Mouse (Mus musculus): ENCODE measurements at regions not wholly inside any gene's neighbourhood (a gene's known extent, or its start where the extent isn't known, plus 50 kb on each side); places are given as distances from the start of the nearest gene placed in this dataset.

DNA sequence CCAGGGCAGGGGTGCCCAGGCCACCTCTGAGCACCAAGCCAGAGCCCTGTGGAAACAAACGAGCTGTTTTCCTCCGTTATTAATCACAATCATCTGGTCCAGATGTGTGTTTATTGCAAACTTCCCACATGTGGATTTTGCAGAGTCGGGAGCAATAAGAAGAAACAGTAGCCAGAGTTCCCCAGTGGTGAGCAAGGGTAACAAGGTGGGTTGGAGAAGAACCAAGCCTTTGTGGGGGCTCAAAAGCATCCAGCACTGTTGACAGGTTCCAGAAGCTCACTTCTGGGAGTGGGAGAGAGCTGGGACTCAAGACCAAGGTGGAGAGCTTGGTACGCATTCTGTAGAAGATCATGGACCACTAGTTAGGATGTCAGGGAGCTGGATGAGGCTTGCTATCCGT is 63.6 kb downstream of the Hif1an start:
- in situ Hi-C loops (cut with MboI, MseI), result no loop called here

DNA sequence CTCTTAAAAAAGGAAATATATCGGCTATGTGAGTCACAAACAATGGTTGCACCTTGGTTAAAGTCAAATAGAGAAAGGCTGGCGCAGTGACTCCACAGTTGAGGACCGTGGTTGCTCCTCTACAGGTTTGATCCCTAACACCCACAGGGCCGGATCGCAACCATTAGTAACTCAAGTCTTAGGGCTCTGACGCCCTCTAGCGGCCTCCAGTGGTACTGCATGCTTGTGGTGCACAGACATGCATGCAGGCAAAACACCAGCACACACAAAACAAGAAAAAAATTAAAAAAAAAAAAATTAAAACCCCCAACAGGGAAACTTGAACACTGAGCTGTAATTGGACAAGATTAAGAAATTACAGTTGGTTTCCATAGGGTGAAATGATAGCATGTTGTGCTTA is 67.1 kb downstream of the Hif1an start:
- in situ Hi-C loops (cut with MboI, MseI), result no loop called here

DNA sequence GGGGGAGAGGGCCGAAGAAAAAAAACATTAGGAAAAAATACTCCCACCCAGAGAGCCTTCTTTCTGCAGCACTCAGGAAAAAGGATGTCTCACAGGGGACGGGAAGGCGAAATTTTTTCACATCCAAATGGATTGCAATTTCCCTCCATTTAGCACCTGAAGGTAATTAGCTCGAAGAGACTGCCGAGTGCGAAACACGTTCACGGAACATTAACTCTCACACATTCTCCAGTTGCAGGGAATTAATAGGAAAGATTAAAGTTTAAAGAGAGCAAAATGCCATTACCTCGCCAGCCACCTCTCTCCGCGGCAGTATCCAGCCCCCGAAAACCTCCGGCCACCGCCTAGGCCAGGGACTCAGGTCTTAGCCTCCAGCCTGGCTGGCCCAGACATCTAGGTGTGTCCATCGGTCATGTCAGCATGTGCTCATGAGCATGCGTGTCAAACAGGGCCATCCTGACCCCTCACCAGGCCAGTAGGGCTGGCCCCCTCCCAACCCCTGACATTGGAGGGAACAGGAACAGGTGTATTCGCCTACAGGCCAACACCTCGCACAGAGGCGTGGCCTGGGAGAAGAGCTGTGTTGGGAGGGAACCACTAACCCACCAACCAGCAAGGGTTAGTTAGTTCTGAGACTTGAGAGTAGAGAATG is 68.8 kb downstream of the Hif1an start:
- in situ Hi-C loops (cut with MboI, MseI), result no loop called here

DNA sequence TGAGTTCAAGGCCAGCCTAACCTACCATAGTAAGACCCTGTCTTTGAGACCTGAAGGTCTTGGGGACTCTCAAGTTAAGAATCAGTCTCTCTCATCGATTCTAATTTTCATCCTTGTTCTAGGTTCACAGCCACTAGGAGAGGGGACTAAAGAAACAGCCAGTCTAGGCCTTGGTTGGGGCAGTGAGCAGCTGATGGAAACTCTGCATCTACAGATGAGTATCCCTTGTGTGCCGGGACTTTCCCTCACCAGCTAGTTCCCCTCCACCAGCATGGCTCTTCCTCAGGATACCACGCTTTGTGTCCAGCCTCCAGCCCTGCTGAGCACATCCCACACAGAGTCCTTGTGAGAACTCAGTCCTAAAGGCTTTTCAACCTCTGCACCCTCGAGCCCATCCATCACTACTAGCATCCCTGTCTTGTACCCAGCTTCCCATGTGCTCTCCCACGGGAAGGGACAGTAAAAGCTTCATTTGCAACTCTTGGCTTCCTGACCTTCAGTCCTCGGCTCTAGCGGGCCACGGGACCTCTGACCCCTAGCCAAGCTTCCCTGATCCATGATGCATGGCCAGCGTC is 74.6 kb downstream of the Hif1an start:
- in situ Hi-C loops (cut with MboI, MseI), result loop anchor here (5.0 kb wide), 1 partner anchor 40 kb away; no protein-coding TSS in a partner anchor

DNA sequence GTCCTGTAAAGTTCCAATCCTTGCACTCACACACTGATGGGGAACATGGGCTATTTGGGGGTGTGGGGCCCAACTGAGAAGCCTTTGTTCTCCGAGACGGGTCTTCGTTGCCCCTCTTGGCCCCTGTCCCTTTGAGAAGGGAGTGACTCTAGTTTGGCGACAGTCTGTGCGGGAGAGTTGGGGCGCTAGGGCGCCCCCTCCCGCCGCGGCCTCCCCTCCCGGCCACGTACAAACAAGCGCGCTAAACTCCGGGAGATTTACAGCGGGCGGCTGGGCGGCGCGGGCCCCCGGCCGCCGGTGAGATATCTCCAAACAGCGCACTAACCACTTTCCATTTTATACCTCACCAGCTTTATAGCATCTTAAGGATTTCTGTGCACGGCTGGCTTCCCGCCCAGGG is 77.4 kb downstream of the Hif1an start:
- in situ Hi-C loops (cut with MboI, MseI), result no loop called here

DNA sequence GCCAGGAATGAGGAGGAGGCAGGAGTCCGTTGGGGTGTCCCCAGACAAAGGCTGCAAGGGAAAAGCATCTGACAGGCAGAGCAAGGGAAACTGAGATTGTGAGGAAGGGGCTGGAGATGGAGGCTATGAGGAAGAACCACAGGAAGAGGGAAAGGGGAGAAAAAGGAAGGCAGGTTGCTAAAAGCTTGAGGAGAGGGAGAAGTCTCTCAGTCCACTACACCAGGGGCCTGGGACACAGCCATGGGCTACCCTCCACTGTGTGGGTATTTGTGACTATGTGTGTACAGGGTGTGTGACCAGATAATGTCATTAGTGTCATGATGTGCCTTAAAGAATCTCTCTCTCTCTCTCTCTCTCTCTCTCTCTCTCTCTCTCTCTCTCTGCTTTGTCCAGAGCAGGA is 77.9 kb downstream of the Hif1an start:
- in situ Hi-C loops (cut with MboI, MseI), result no loop called here

DNA sequence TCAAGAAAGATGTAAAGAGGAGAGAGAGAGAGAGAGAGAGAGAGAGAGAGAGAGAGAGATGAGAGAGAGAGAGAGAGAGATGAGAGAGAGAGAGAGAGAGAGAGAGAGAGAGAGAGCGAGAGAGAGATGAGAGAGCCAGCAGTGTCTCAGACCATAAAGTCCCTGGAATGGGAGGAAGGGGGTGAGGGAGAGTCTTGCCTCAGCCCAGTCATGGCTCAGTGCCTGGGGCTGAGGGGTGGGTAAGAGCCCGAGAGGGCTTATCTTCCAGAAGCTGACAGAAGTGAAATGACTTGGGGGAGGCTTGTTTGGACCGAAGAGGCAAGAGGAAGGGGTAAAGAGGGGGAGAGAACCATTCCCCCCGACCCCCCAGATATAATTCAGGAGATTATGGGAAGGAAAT is 79.6 kb downstream of the Hif1an start:
- in situ Hi-C loops (cut with MboI, MseI), result no loop called here

DNA sequence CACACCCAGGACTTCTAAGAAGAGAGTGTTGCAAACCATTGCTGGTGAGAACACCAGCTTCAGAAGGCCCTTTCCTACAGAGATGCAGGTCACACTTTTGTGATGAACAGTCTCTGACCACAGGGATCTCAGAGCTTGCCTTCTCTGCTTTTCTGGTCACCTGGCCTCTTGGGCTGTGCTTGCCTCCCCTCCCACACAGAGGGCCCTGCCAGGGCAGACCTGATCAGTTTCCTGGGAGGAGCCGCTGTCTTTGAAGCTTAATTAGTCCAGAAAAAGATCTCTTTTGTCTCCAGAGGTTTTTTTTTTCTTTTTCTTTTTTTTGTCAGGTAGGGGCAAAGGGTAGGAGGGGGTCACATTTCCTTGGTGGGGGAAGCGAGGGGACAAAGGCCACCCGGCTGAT is 81.7 kb downstream of the Hif1an start:
- in situ Hi-C loops (cut with MboI, MseI), result no loop called here

DNA sequence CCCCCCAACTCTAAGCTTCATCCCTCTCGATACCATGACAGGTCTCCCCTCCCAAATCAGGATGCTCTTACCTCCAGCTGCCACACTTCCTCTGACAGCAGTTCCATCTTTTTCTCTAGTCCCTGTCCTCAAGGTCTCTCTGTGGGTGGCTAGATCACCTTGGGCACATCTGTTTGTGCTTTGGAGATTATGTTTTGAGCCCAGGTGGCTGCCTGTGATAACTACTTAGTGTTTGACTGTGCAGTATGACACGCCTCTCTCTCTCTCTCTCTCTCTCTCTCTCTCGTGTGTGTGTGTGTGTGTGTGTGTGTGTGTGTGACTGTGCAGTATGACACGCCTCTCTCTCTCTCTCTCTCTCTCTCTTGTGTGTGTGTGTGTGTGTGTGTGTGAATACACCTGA is 82.3 kb downstream of the Hif1an start:
- in situ Hi-C loops (cut with MboI, MseI), result no loop called here

DNA sequence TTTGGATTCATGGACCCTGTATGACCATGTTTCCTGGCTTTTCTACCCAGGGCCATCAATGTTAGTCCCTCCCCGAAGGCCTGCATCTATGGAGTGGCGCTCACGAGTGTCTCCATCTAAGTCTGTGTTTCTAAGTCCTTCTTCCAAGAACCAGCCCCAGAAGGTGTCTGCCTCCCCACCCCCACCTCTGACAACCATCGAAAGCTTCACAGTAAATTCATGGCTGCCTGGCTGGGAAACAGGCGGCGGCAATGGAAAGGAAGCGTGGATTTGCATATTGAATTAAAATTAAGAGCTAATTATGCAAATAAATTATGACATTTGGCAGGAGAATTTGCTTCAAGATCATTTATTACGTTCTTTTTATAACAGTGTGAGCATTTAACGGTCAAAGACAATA is 83.9 kb downstream of the Hif1an start:
- in situ Hi-C loops (cut with MboI, MseI), result no loop called here

DNA sequence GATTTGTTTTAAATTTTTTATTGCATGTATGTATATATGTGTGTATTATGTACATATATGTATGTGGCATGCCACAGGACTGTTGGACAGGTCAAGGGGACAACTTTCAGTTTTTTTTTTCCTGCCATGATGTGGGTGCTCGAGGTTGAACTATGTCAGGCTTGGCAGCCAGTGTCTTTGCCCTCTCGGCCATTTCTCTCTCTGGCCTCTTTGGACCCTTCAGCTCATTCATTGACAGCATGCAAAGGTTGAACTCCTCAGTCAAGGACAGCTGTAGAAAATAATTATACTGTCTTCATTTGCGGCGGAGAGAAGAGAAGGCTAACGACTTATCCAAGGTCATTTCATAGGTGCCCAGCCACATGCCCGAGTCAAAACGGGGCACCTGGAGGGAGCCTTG is 86.6 kb downstream of the Hif1an start:
- in situ Hi-C loops (cut with MboI, MseI), result no loop called here

DNA sequence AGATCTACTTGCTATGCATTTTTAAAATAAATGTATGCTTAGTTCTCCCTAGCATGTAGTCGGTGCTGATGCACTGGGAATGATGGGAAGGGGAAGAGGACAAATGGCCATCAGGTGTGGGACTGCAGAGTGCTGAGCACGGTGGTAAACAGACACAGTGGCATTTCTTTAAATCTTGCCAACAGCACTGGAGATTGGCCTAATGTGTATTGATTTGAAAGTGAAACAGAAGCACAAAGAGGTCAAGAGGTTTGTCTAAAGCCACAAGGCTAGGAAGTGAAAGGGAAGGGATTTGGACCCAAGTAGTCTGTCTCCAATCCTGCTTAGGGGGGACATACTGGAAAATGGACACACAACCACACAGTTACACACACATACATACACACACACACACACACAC is 88.2 kb downstream of the Hif1an start:
- in situ Hi-C loops (cut with MboI, MseI), result no loop called here

DNA sequence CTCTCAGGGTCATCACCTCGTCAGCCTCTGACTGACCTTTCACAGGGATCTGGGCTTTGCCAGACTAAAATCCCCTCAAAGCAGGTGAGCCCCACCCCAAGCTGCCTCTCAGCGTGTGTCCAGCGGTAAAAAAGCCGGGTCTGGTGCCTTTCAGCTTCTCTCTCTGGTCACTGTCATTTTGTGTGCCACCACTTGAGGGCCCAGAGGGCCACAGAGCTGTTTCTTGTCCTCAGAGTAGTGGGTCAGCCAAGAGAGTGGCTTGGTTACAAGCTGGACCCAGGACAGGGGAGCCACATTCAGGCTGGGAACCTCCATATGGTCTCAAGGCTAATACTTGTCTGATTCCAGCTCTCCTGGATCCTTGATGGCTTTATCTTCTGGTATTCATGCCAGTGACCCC is 89.0 kb downstream of the Hif1an start:
- in situ Hi-C loops (cut with MboI, MseI), result no loop called here

DNA sequence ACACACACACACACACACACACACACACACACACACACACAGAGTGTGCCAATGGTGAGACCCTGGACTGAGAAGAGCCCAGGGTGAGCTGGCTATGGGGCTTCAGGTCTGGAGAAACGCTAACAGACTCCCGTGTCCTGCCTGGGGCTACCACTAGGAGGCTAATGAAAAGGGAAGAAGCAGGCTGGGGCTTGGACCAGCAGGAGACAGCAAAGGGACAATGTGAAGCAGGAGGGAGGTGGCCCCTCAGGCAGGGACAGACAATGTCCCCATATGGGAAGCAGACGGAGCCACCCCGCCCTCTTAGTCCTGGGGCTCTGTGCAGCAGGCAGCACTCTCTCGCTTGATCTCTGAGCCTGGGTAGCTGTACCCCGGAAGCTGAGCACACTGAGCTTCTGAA is 93.1 kb downstream of the Hif1an start:
- in situ Hi-C loops (cut with MboI, MseI), result no loop called here

DNA sequence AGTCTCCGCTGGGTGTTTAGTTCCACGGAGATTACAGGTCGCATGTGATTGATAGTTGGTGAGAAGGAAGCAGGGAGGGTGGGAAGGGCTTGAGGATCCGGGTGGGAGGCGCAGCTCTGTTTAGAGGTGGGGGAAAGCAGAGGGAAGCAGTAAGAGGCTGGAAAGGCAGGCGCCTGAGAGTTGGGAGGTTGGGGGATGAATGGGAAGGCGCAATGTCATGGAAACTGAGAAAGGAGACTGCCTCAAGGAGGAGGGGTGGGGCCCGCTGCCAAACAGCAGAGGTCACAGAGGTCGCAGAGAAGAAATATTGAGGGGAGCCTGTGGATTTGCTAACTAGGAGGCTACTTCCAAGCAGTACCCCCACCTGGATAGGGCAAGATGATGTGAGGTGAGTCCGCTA is 96.5 kb upstream of the Pax2 start:
- in situ Hi-C loops (cut with MboI, MseI), result no loop called here

DNA sequence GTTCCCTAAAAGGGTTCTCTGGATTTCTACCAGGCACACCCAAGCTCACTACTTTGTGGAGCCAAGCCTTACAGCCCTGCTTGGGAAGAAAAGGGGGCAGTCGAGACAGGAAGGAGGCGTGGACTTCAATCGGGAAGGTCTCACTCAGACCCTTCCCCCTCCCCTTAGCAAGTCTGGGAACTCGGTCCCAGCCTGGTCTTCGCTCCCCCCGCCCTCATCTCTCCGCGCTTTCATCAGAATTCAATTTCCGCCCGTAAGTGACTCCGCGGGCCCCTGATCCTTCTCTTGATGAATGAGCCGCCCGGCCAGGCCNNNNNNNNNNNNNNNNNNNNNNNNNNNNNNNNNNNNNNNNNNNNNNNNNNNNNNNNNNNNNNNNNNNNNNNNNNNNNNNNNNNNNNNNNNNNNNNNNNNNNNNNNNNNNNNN is 86.3 kb upstream of the Pax2 start:
- in situ Hi-C loops (cut with MboI, MseI), result no loop called here

DNA sequence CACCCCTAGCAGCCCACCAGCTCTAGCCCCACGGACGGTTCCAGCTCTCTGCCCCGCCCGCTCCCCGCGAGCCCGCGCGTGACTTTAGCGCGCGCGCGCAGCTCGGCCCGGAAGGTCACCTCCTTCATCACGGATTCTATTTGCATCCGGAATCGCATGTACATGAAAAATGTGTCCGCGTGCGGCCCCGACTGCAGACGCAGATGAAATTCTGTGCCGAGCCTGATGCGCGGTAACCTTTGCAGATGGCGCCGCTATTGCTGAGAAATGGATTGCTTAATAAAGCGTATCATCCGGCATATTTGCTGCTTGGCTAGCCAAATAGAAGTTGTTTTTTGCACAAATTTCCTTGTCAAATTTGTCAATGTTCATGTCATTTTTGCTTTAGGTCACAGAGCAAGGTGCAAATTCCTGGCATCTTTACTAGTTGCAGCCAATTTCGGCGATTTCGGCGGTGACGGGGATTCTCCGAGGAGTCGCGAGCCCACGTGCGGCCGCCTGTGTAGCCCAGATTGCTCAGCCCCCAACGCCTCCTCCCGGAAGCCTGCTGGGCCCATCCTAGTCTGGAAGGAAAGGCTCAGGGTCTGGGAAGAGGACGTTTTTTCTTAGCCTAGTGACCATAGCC is 81.1 kb upstream of the Pax2 start:
- in situ Hi-C loops (cut with MboI, MseI), result no loop called here

DNA sequence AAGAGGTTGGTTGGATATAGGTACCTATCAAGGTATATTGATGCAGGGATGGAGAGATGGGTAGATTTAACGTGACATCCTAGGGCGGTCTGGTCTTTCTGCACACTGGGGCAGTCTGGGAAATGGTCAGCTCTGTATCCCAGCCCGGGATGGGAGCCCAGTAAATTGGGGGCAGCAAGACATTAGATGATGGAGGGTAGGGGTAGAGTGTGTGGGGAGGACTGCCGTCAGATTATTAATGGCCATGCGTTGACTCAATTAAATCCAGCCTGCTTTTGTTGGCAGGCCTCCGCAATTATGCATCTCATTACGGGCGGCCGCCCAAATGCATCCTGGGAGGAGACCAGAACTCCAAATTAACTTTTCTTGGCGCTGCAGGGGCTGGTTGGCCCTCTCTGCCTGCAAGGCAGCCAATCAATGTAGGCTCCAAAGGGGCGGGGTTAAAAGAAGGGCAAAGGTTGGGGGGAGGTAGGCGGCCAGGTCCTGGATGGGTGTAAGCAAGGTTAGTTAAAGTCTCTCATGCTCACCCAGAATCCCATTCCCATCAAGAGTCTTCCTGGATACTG is 79.2 kb upstream of the Pax2 start:
- in situ Hi-C loops (cut with MboI, MseI), result no loop called here

DNA sequence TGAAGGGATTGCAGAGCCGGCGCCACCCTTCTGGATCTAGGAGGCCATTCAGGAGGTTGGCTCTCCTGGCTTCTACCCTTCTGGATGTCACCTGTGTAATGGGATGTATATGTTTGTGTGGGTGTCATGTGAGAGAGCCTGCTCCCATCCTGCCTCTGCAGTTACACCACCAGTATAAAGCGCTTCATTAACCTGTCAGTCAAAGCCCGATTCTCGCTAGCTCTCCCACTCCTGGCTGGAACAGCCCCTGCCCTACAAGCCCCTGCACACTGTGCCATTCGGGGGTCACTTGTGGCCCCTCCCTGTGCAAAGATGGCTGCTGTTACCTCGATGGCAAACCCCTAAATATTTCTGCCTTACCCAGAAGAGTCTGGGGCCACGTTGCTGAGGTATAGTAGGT is 78.5 kb upstream of the Pax2 start:
- in situ Hi-C loops (cut with MboI, MseI), result no loop called here

DNA sequence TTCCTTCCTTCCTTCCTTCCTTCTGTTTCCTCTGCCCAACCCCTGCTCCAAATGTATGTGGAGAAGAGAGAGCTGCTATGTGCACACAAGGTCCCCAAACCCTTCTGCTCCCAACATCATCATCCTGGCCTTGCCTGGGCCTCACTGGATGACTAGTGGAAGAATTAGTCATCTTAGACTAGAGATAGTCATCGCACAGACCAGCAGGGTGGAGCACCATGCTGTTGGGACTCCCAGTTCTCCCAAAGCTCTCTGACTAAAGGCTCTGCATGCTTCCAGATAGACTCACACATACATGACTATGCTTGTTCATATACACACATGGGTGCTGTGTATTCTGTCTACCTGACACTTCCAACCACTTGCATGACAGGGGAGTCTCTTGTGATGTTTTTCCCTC is 77.2 kb upstream of the Pax2 start:
- in situ Hi-C loops (cut with MboI, MseI), result no loop called here

DNA sequence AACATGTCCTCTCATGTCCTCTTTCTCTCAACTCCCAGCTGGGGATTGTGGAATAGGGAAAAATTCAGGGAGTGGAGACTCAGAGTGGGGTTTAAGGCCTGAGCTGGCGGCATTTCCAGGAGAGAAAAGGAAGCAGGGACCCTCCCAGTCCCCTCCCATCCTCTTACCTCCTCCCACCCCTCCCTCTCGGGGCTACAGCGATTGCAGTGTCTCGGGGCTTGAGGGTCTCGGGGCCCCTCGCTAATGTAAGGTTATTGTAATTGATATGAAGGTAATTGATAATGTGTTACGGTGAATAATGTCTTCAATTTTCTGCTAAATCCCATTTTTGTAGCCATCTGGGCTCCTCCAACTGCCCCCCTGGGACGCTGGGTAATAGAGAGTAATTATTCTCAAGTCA is 74.2 kb upstream of the Pax2 start:
- in situ Hi-C loops (cut with MboI, MseI), result no loop called here

DNA sequence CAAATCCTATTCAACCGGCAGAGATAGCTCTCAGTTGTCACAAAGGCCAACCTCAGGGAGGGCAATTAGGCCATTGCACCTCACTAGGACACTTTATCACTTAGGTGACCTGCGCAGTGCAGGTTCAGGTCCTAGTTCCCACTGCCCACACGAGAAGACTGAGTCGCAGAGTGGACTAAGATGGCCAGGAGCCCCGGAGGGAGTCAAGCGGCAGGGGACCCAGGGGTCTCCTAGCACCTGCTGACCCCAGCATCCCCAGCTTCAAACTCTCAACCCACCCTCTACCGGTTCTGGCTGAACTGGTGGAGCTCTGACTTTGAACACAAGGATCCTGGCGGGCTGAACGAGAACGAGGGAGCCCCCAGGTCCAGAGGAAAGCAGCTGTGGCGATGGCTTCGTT is 72.7 kb upstream of the Pax2 start:
- in situ Hi-C loops (cut with MboI, MseI), result no loop called here

DNA sequence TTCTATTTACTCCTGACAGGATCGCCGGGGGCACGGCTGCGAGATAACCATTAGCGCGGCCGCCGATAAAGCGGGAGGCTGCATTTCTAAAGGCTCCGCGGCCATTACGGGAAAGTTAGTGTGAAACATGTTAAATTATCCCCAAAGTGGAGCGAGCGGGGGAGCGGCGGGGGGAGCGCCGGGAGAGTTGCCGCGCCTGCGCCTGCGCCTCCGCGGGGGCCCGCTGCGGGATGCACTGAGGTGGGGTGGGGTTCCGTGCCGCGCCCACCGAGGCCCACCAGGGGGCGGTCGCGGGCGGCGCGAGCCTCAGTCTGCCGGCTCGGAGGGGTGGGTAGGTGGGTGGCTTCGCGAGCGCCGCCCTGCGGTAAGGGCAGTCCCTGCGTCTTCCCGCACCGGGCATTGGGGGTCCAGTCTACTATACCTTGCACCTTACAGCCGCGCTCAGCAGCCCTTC is 71.8 kb upstream of the Pax2 start:
- in situ Hi-C loops (cut with MboI, MseI), result no loop called here
